Mouse (Mus musculus) gonadal fat pad, adult 2 months (tissue): ENCODE measurements at regions not wholly inside any gene's neighbourhood (a gene's known extent, or its start where the extent isn't known, plus 50 kb on each side); places are given as distances from the start of the nearest gene placed in this dataset.
"Not testable (repeated sequence)": the region's sequence is repeated elsewhere in the genome, so short reads cannot be mapped to it uniquely, and the experiment has no call there.

ENCODE experiments used
- DNase-seq: peaks from one replicate; pipeline ENCODE4 v3.0.0-alpha.2; 2012; ENCODE audit warnings: low read depth

- DNase-seq = no peak
These were observed 63.6 kb downstream of the Cd2 start for GRCm38 (mm10) chr3:101224091-101224490.

DNA sequence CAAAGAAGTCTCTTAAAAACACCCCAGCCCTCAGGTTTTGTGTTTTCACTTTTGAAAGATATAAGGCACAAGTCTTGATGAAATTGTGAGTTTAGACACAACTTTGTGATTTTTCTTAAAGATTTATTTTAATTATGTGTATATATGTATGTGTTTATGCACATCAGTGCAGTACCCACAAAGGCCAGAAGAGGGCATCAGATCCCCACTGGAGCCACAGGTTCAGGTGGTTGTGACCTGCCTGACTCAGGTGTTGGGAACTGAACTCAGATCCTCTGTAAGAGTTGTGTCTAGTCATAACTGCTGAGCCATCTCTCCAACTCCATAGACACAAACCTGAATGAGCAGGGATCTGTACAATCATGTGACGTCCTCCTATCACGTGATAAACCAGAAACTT, 67.8 kb downstream of the Cd2 start:
- no peak for DNase-seq

- DNase-seq = no peak
These were observed 71.0 kb downstream of the Cd2 start for GRCm38 (mm10) chr3:101216711-101217110.

GRCm38 (mm10) chr3:101213212-101213562, 74.6 kb downstream of the Cd2 start:
- DNase-seq = no peak

DNA sequence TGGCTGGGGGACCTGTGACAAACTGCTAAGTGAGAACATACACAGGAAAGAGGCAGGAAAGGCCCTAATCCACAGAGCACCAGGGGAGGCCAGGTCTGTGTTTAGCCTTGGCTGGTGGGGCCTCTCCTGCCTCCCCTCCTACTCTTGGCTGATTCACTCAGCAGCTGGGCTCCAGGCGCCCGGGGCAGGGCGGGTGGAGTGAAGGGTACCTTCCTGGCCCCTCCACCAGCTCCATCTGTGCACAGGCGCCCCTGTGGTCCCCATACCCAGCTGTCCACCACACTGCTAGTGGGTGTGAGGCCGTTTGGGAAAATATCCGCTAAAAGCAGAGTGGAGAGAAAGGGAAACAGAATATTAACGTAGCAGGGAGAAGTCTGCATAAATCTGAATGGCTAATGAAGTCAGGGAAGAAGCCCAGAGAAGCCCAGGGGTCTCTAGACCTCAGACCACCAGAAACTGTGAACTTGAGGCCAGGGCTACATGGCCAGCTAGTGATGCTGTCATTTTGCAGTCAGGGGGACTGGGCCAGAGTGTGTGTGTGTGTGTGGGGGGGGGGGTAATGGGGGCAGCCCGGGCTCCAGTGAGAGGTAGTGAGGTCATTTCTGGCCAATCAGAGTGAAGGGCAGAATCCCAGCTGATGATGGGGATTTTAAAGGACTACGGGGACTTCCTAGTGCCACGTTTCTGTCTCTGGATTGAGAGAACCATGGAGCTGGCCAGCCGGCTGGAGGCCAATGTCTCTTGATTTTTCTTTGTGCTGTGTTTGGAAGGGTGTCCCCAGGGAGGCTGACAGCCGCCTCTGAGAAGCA, 75.1 kb downstream of the Cd2 start:
- no peak for DNase-seq

- DNase-seq = no peak
These were observed 75.8 kb downstream of the Cd2 start for GRCm38 (mm10) chr3:101211936-101212335.

GRCm38 (mm10) chr3:101209546-101209945, 78.2 kb downstream of the Cd2 start:
- no peak for DNase-seq

- peak; percentile 51 for DNase-seq
These were observed 79.0 kb downstream of the Cd2 start for GRCm38 (mm10) chr3:101208751-101209150.

DNA sequence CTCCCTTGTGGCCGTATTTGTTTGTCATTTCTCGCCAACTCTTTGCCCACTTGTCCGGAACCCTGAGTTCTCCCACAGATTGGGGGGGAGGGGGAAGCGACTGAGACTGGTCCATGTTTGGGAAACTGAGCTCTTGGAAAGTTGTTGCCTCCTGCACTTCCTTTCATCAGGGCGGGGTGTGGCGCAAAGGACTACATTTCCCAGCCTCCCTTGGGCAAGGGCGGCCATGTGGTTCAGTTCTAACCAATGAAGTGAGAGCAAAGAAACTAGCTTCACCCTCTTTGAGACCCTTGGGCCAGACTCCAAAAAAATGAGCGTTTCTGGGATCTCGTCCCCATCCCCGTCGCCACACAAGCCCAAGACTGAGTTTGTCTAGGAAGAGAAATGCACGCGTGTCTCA, 81.6 kb downstream of the Cd2 start:
- DNase-seq = not testable (repeated sequence)

DNA sequence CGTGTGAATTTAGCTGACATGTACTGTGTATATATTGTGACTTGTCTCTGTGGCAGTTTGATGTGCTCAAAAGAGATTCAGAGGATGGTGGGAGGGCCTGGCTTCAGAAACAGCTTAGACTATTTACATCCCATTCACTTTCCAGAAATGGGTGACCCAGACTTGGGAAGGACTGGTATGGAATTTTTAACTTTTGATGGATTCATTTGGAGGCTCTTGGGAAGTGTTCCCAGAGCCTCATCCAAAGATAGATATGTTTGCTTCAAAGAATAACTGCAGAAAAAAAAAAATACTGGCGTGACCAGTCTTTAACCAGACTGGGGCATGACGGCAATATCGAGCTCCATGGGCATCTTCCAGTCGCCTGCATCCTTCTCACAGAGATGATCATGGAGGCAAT, 84.6 kb upstream of the Ptgfrn start:
- no peak for DNase-seq

DNA sequence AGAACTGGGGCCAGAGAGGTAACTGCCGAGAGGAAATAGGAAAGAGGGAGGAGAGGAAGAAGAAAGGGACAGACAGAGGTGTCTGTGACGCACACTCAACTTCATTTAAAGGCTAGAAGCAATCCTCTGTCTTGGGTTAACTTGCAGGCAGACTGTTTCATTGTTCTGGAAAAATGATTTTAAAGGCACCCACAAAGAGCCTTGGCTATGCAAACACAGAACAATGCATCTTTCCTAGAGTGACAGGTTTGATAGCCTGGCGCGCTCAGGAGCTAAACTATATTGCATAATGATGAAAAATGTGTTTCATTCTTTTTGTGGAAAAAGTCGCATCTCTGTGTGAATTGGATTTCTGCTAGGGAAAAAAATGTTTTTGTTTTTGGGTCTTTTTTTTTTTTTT, 84.2 kb upstream of the Ptgfrn start:
- no peak for DNase-seq

GRCm38 (mm10) chr3:101191298-101191986, 81.4 kb upstream of the Ptgfrn start:
- DNase-seq = no peak

DNA sequence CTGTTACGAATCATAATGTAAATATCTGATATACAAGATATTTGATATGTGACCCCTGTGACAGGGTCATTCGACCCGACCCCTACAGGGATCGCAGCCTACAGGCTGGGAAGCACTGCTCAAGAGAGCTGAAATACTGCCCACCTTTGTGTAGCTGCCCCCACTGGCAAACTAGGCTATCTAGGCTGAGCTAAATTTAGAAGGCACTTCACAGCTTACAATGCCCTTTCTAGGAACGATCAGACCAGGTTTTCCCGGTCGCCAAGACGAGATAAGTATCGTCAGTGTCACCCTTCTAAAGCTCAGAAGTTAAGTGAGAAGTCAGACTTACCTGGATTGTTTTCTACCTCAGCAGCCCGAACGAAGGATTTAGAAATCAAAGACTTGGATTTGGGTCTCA, 71.9 kb upstream of the Ptgfrn start:
- no peak for DNase-seq

DNA sequence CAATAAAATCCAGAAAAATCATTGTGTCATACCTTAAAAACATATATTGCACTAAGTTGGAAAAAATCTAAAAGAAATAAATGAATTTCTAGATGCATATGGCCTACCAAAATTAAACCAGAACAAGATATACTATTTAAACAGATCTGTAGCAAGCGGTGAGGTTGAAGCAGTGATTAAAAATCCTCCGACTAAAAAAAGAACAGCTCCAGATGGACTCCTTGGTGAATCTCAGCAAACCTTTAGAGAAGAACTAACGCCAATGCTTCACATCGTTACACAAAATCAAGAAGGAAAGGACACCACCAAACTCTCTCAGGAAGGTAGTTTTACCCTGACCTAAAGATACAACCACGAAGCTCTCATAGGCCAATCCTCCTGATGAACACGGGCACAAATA, 63.9 kb upstream of the Ptgfrn start:
- no peak for DNase-seq

- no peak for DNase-seq
These were observed 60.2 kb upstream of the Ptgfrn start for GRCm38 (mm10) chr3:101170037-101171019.

GRCm38 (mm10) chr3:101167026-101167425, 56.9 kb upstream of the Ptgfrn start:
- no peak for DNase-seq

GRCm38 (mm10) chr3:101166580-101166979, 56.5 kb upstream of the Ptgfrn start:
- DNase-seq = no peak

- no peak for DNase-seq
These were observed 55.2 kb upstream of the Ptgfrn start for GRCm38 (mm10) chr3:101165261-101165660.

GRCm38 (mm10) chr3:101164771-101165170, 54.7 kb upstream of the Ptgfrn start:
- DNase-seq = no peak

DNA sequence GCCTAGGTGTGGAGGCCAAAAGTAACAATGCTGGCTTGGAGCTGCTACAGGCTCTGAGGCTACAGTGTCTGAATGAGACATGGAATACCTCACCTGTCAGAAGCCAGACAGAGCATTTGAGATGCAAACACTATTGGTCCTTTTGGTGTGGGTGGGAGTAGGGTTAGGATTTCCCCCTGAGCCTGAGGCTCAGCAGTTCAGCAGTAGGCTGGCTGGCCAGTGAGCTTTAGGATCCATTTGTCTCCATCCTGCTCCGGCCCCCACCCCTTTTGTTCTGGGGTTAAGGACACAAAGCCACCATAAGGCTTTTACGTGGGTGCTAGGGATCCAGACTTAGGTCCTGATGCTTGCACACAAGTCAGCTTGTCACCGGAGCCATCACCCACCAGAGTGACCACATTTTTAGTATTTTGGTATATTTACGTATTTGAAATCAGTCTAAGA, 53.9 kb upstream of the Ptgfrn start:
- DNase-seq = no peak

DNA sequence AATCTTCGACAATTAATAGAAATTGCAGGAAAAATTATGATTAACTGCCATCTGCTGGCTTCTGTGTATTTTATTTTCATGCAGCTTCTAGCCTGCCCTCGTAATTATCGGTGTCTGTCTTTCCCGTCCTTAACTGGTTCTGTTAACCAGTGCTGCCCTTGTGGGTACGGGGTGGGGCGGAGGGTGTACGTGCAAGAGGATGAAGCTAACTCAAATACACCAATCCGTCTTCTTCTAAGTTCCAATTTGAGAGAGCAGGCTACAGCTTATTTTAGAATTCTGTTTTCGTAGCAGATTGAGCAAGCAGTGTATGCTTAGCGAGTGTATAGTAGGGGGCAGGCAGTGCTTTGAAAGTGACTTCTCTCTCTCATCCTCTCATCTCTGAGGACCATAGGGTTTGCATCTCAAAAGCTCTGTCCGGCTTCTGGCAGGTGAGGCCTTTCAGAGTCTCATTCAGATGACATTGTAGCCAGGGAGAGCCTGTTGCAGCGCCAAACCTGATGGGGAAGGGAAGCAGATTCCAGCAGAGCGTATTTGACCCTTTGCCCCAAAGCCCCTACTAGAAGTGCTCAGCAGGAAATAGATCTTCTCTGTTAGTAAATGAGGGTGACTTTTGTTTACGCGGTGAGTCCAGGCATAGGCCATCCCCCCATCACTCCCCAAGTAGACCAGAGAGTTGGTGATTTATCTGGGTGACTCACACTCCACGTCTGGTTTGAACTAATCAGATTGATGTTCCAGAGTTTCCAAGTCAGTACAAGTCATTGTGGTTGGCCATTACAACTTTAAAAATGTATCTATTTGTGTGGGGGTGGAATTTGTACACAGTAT, 53.3 kb upstream of the Ptgfrn start:
- no peak for DNase-seq
